Mouse (Mus musculus) right cerebral cortex, postnatal 25 days (tissue): ENCODE results near the gene 4931406C07Rik.
"Not testable (repeated sequence)": the region's sequence is repeated elsewhere in the genome, so short reads cannot be mapped to it uniquely, and the experiment has no call there.

Experiments used
- DNase-seq: peaks from one replicate; pipeline ENCODE4 v3.0.0; 2022

Gene 4931406C07Rik

GRCm38 (mm10) chr9:15306398-15307119 lies at the start of gene 4931406C07Rik:
Gene 4931406C07Rik, minus strand, starts transcription at chr9:15306448.
- DNase-seq, result no peak

- DNase-seq, result no peak
Measured at GRCm38 (mm10) chr9:15349925-15350324, 43.7 kb upstream of the 4931406C07Rik start.

- no peak for DNase-seq
Measured at GRCm38 (mm10) chr9:15337776-15338175, 31.5 kb upstream of the 4931406C07Rik start.

GRCm38 (mm10) chr9:15318170-15318742 lies 12.0 kb upstream of the 4931406C07Rik start:
- no peak for DNase-seq

GRCm38 (mm10) chr9:15317223-15318169 lies 11.2 kb upstream of the 4931406C07Rik start:
- DNase-seq, result no peak

- not testable (repeated sequence) for DNase-seq
Measured at GRCm38 (mm10) chr9:15316296-15316695, 10.0 kb upstream of the 4931406C07Rik start.

- no peak for DNase-seq
Measured at GRCm38 (mm10) chr9:15314619-15315018, 8.4 kb upstream of the 4931406C07Rik start.

- DNase-seq, result no peak
Measured at GRCm38 (mm10) chr9:15313633-15314032, 7.4 kb upstream of the 4931406C07Rik start.

GRCm38 (mm10) chr9:15312054-15312735 lies 5.9 kb upstream of the 4931406C07Rik start:
- no peak for DNase-seq

- DNase-seq, result no peak
Measured at GRCm38 (mm10) chr9:15310179-15310578, 3.9 kb upstream of the 4931406C07Rik start.

GRCm38 (mm10) chr9:15309425-15309824 lies 3.2 kb upstream of the 4931406C07Rik start:
- DNase-seq, result no peak

GRCm38 (mm10) chr9:15308254-15308653 lies 2.0 kb upstream of the 4931406C07Rik start:
- DNase-seq, result no peak

GRCm38 (mm10) chr9:15307257-15307656 lies 1.0 kb upstream of the 4931406C07Rik start:
- no peak for DNase-seq

GRCm38 (mm10) chr9:15305503-15306397 lies 498 bp downstream of the 4931406C07Rik start, which contains the start of gene Taf1d:
Gene Taf1d, plus strand, starts transcription at chr9:15306214.
- peak; percentile 94 for DNase-seq

- no peak for DNase-seq
Measured at GRCm38 (mm10) chr9:15302881-15303280, 3.4 kb downstream of the 4931406C07Rik start.

GRCm38 (mm10) chr9:15302006-15302405 lies 4.2 kb downstream of the 4931406C07Rik start:
- not testable (repeated sequence) for DNase-seq

- no peak for DNase-seq
Measured at GRCm38 (mm10) chr9:15301399-15301798, 4.8 kb downstream of the 4931406C07Rik start.

GRCm38 (mm10) chr9:15300056-15300455 lies 6.2 kb downstream of the 4931406C07Rik start:
- DNase-seq, result no peak

- no peak for DNase-seq
Measured at GRCm38 (mm10) chr9:15298451-15298850, 7.8 kb downstream of the 4931406C07Rik start.

GRCm38 (mm10) chr9:15297112-15297511 lies 9.1 kb downstream of the 4931406C07Rik start:
- no peak for DNase-seq

GRCm38 (mm10) chr9:15289251-15289650 lies 17.0 kb downstream of the 4931406C07Rik start:
- DNase-seq, result no peak

GRCm38 (mm10) chr9:15288402-15288801 lies 17.8 kb downstream of the 4931406C07Rik start:
- DNase-seq, result no peak
